Mouse (Mus musculus) heart, embryonic 14.5 days (tissue): ENCODE measurements around the gene Heca. TPM values are rescaled to one million over a fixed set of nuclear protein-coding genes. Genes with fewer than 3 reads are reported as not detected.

ENCODE experiments used
- ATAC-seq: fragments of 200-750 bp; cut with Nextera tagmentation; 2 replicates; pipeline ENCODE4 v1.8.0; 2017; ENCODE audit warnings: low read depth, moderate TSS enrichment; ENCODE audit not compliant: insufficient number of reproducible peaks, insufficient read depth, low FRiP score
- H3K27ac ChIP-seq, 2 experiments: fragments of 200-500 bp in 1 of 2; fragments of 300-500 bp in 1 of 2; sonication (generic) in 1 of 2; replicated peaks in 1 of 2; 2 replicates each; pipeline ENCODE4 v1.5.1; 2012 to 2014; ENCODE audit warnings: low read depth in 2 of 2, low read length in 2 of 2, control low read depth in 1 of 2, mild to moderate bottlenecking in 1 of 2, mixed read lengths in 1 of 2; ENCODE audit not compliant: control insufficient read depth in 1 of 2, insufficient read depth in 1 of 2
- H3K27me3 ChIP-seq: fragments of 300-500 bp; sonication (generic); 2 replicates; pipeline ENCODE4 v1.6.1; 2014; ENCODE audit warnings: mild to moderate bottlenecking, low read length, control low read depth; ENCODE audit not compliant: control insufficient read depth, insufficient read depth
- H3K36me3 ChIP-seq: fragments of 300-500 bp; sonication (generic); 2 replicates; pipeline ENCODE4 v1.6.1; 2014; ENCODE audit warnings: mild to moderate bottlenecking, control low read depth, low read length, mixed read lengths; ENCODE audit not compliant: control insufficient read depth, insufficient read depth
- H3K4me1 ChIP-seq, 2 experiments: fragments of 200-500 bp in 1 of 2; fragments of 300-500 bp in 1 of 2; sonication (generic) in 1 of 2; 2 replicates each; pipeline ENCODE4 v1.6.1; 2012 to 2014; ENCODE audit warnings: low read length in 2 of 2, control low read depth in 1 of 2, mixed read lengths in 1 of 2; ENCODE audit not compliant: control insufficient read depth in 2 of 2, insufficient read depth in 2 of 2
- H3K4me2 ChIP-seq: fragments of 300-500 bp; sonication (generic); 2 replicates; pipeline ENCODE4 v1.6.1; 2014; ENCODE audit warnings: mild to moderate bottlenecking, low read length
- H3K4me3 ChIP-seq, 2 experiments: fragments of 200-500 bp in 1 of 2; fragments of 300-500 bp in 1 of 2; sonication (generic) in 1 of 2; 2 replicates each; pipeline ENCODE4 v1.5.1; 2012 to 2014; ENCODE audit warnings: low read length in 2 of 2, mild to moderate bottlenecking in 2 of 2, control low read depth in 1 of 2, low read depth in 1 of 2, moderate library complexity in 1 of 2; ENCODE audit not compliant: control insufficient read depth in 1 of 2, insufficient read depth in 1 of 2
- H3K9ac ChIP-seq: fragments of 300-500 bp; sonication (generic); 2 replicates; pipeline ENCODE4 v1.6.1; 2014; ENCODE audit warnings: mild to moderate bottlenecking, low read length
- H3K9me3 ChIP-seq: fragments of 300-500 bp; sonication (generic); 2 replicates; pipeline ENCODE4 v1.6.1; 2016; ENCODE audit warnings: low read length, control low read depth; ENCODE audit not compliant: control insufficient read depth
- WGBS: fragments of 180-500 bp; shearing (Covaris S2); extraction: QIAGEN DNeasy Blood & Tissue Kit; methylation state at CpG from one replicate; pipeline ENCODE4 v1.1.7; 2014; 5-methylcytosine and 5-hydroxymethylcytosine counted together
- polyA plus RNA-seq: library from polyadenylated mRNA; unstranded; fragments of >200 nt; fragmentation: Nextera tagmentation; extraction: Ambion mirVana; gene quantifications from 2 replicates; pipeline ENCODE4 v1.2.1, GENCODE M21; 2014

Gene Heca
- 6.1 and 6.4 TPM in 2 replicates for polyA plus RNA-seq

DNA sequence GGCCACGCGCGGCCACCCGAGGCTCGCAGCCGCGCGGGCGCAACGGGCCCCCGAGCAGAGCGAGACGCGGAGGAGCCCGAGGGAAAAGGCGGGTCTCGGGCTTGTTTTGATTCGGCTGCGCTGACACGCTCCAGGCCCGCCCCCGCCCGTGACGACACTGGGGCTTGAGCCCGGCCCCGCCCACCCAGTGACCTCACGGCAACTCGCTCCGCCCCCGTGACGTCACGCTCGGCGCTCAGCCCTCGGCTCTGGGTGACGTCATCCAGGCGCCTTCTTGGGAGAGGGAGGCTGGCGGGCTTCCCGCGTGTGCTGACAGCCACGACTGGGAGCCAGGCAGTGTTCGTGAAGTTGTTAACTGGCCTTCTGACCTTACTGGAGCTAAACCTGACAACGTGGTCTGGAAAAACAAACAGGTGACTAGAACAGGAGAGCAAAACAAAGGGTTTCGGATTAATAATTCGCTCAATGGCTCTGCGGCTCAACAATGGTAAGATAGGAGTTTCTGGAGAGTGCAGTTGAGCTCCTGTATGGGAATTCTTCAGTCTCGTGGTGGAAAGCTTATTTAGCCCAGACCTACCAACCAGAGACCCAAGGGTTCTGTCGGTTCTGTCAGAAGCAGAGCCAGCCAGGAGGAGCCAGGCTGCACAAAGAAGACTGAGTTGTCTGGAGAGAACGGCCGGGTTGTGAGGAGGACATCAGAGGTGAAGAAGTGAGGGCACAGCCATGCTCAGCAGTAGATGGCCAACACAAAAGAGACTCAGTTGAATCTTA is at the start of gene Heca:
Gene Heca (minus strand): TSS at position 108 of the 771 bp plus-strand sequence.
- Histone ChIP-seq H3K4me3 (peak within 1 kb of the TSS; percentile 84 to 95), H3K27ac (peak within 1 kb of the TSS; percentile 80 to 94), H3K9me3 (no peaks in the 10 kb centered on the region), H3K4me1 (peaks cover 2 to 12% of the 10 kb centered on the region in 2 experiments; a peak in 3 of 4 replicates), H3K36me3 (no peaks in the 10 kb centered on the region), H3K9ac (peak within 1 kb of the TSS; percentile 97), H3K4me2 (peak within 1 kb of the TSS; percentile 63), H3K27me3 (no peaks in the 10 kb centered on the region)
- ATAC-seq = peak; percentile 96
- 8% methylated on average over 35 of the region's 50 CpGs for WGBS

GRCm38 (mm10) chr10:17990576-17990975 is 42.7 kb upstream of the Heca start:
- Histone ChIP-seq H3K9ac (no peak overlapping the region), H3K9me3 (no peaks in the 10 kb centered on the region), H3K4me1 (no peaks in the 10 kb centered on the region), H3K27ac (no peak overlapping the region), H3K4me3 (no peak overlapping the region), H3K36me3 (no peaks in the 10 kb centered on the region), H3K27me3 (no peaks in the 10 kb centered on the region), H3K4me2 (no peak overlapping the region)
- WGBS = 73% methylated on average over 4 of the region's 4 CpGs
- ATAC-seq = no peak

DNA sequence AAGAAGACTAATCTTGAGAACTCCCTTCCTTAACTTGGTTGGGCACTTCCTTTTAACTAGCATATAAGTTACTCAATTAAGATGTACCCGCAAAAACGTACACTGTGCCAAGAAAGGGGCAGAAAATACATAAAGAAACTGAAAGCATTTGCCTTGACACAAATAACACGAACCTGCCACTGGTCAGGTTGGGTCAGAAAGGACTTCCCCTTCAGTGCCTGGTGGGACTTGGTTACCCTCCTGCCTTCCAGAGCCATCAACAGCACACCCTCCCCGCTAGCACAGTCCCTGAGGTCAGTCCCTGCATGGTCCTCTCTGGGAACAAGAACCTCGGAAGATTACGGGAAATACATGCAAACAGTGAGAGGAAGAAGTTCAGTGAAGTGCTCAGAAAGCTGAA is 41.3 kb upstream of the Heca start:
- Histone ChIP-seq H3K9ac (no peak overlapping the region), H3K9me3 (no peaks in the 10 kb centered on the region), H3K4me3 (no peak overlapping the region), H3K4me1 (no peaks in the 10 kb centered on the region), H3K27me3 (no peaks in the 10 kb centered on the region), H3K27ac (no peak overlapping the region), H3K36me3 (no peaks in the 10 kb centered on the region), H3K4me2 (no peak overlapping the region)
- 69% methylated on average over 6 of the region's 6 CpGs for WGBS
- ATAC-seq = no peak

- Histone ChIP-seq H3K4me2 (no peak overlapping the region), H3K9me3 (no peaks in the 10 kb centered on the region), H3K36me3 (no peaks in the 10 kb centered on the region), H3K27ac (no peak overlapping the region), H3K4me1 (no peaks in the 10 kb centered on the region), H3K4me3 (no peak overlapping the region), H3K27me3 (no peaks in the 10 kb centered on the region), H3K9ac (no peak overlapping the region)
- WGBS = 78% methylated on average over 8 of the region's 8 CpGs
- ATAC-seq = no peak
Measured at GRCm38 (mm10) chr10:17987823-17988423, 40.1 kb upstream of the Heca start.

DNA sequence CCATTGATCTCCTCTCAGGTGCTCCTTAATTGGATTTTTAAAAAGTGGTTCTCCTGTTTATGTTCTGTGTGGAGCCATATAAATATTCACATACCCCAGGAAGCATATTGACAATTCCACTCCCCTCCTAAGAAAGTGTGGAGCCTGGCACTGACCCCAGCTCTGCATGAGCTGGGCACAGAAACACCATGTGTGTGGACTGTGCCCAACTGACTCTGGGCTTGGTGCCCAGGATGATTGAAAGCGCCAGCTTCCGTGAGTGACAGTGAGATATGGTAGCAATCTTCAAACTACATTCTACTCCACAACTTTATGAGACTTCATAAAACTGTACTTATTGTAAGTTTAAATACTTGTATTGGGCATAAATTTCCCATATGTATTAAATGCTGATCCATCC is 35.4 kb upstream of the Heca start:
- H3K4me3 ChIP-seq = no peak overlapping the region
- no peak overlapping the region for H3K4me2 ChIP-seq
- no peak overlapping the region for H3K27ac ChIP-seq
- H3K9ac ChIP-seq = no peak overlapping the region
- H3K27me3 ChIP-seq = no peaks in the 10 kb centered on the region
- H3K36me3 ChIP-seq = no peaks in the 10 kb centered on the region
- no peak for ATAC-seq
- 80% methylated on average over 2 of the region's 2 CpGs for WGBS
- H3K4me1 ChIP-seq = no peaks in the 10 kb centered on the region
- no peaks in the 10 kb centered on the region for H3K9me3 ChIP-seq

- H3K4me2 ChIP-seq = no peak overlapping the region
- 58% methylated on average over 4 of the region's 4 CpGs for WGBS
- no peak for ATAC-seq
Measured at GRCm38 (mm10) chr10:17966090-17966489, 18.2 kb upstream of the Heca start.

DNA sequence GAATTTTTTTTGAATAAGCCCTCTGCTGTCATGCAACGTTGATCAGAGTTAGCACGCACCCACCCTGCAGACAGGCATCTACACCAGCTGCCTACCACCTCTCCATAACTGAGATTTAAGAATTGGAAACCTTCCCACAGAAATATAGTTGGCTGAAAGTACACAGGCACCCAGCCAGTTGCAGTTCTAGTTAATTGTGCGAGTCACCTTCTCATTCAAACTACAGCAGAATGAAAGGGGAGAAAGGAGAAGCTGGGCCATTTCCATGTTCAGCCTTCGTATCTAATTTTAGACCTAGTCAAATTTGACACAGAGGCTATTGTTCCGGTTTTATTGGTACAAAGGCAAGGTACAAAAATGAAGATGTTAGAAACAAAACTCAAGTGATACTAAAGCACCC is 2.9 kb upstream of the Heca start:
- H3K27ac ChIP-seq = no peak overlapping the region
- no peaks in the 10 kb centered on the region for H3K36me3 ChIP-seq
- no peak overlapping the region for H3K4me2 ChIP-seq
- WGBS = 59% methylated on average over 5 of the region's 5 CpGs
- H3K9me3 ChIP-seq = 0 out of 2 replicates have a peak, but pooled peaks cover 3% of the 10 kb centered on the region
- peaks cover 2 to 8% of the 10 kb centered on the region in 2 experiments; a peak in 3 of 4 replicates for H3K4me1 ChIP-seq
- no peak for ATAC-seq
- H3K27me3 ChIP-seq = no peaks in the 10 kb centered on the region
- no peak overlapping the region for H3K4me3 ChIP-seq
- no peak overlapping the region for H3K9ac ChIP-seq

More at GRCm38 (mm10) chr10:17966090-17966489, 18.2 kb upstream of the Heca start:
- Histone ChIP-seq H3K27me3 (no peaks in the 10 kb centered on the region), H3K4me3 (no peak overlapping the region), H3K27ac (no peak overlapping the region), H3K9me3 (no peaks in the 10 kb centered on the region), H3K36me3 (no peaks in the 10 kb centered on the region), H3K9ac (no peak overlapping the region), H3K4me1 (no peaks in the 10 kb centered on the region)
